Mouse (Mus musculus): ENCODE results near the gene Phf21a. TPM values are rescaled to one million over a fixed set of nuclear protein-coding genes. Genes with fewer than 3 reads are reported as not detected.

Gene Phf21a
- polyA plus RNA-seq, 1 experiment: 52.8 TPM

GRCm38 (mm10) chr2:92354224-92354623 is 261.3 kb downstream of the Phf21a start:
- 74% methylated on average over 6 of the region's 6 CpGs for WGBS
- Histone ChIP-seq H3K27ac (ENCODE audit: control insufficient read depth, insufficient read depth, low read depth, low read length, poor library complexity) (no peak overlapping the region), H3K4me1 (ENCODE audit: control insufficient read depth, insufficient read depth, low read length) (no peaks in the 10 kb centered on the region), H3K4me3 (replicated peaks; ENCODE audit: control insufficient read depth, low read depth, low read length) (no peak overlapping the region)
- TF ChIP-seq POLR2A (IDR thresholded peaks at IDR 0.05; ENCODE audit: borderline replicate concordance, control insufficient read depth, low read depth, low read length) (no peak), CTCF (IDR thresholded peaks at IDR 0.05; ENCODE audit: control insufficient read depth, insufficient read depth, low read length) (no peak)

GRCm38 (mm10) chr2:92359301-92359700 is 266.4 kb downstream of the Phf21a start:
- WGBS: 83% methylated on average over 2 of the region's 2 CpGs
- no peak overlapping the region for H3K4me3 ChIP-seq (replicated peaks; ENCODE audit: control insufficient read depth, low read depth, low read length)
- TF ChIP-seq CTCF (IDR thresholded peaks at IDR 0.05; ENCODE audit: control insufficient read depth, insufficient read depth, low read length): no peak
- TF ChIP-seq POLR2A (IDR thresholded peaks at IDR 0.05; ENCODE audit: borderline replicate concordance, control insufficient read depth, low read depth, low read length): no peak
- H3K27ac ChIP-seq (ENCODE audit: control insufficient read depth, insufficient read depth, low read depth, low read length, poor library complexity): no peak overlapping the region
- H3K4me1 ChIP-seq (ENCODE audit: control insufficient read depth, insufficient read depth, low read length): no peaks in the 10 kb centered on the region

GRCm38 (mm10) chr2:92360186-92360823 is 267.4 kb downstream of the Phf21a start:
- TF ChIP-seq POLR2A (IDR thresholded peaks at IDR 0.05; ENCODE audit: borderline replicate concordance, control insufficient read depth, low read depth, low read length): no peak
- TF ChIP-seq CTCF (IDR thresholded peaks at IDR 0.05; ENCODE audit: control insufficient read depth, insufficient read depth, low read length): no peak
- Histone ChIP-seq H3K4me3 (replicated peaks; ENCODE audit: control insufficient read depth, low read depth, low read length) (no peak overlapping the region), H3K4me1 (ENCODE audit: control insufficient read depth, insufficient read depth, low read length) (no peaks in the 10 kb centered on the region), H3K27ac (ENCODE audit: control insufficient read depth, insufficient read depth, low read depth, low read length, poor library complexity) (no peak overlapping the region)
- WGBS: 86% methylated on average over 25 of the region's 25 CpGs

GRCm38 (mm10) chr2:92360893-92361292 is 268.0 kb downstream of the Phf21a start:
- no peak overlapping the region for H3K4me3 ChIP-seq (replicated peaks; ENCODE audit: control insufficient read depth, low read depth, low read length)
- no peaks in the 10 kb centered on the region for H3K4me1 ChIP-seq (ENCODE audit: control insufficient read depth, insufficient read depth, low read length)
- WGBS: 62% methylated on average over 12 of the region's 12 CpGs
- H3K27ac ChIP-seq (ENCODE audit: control insufficient read depth, insufficient read depth, low read depth, low read length, poor library complexity): no peak overlapping the region
- TF ChIP-seq CTCF (IDR thresholded peaks at IDR 0.05; ENCODE audit: control insufficient read depth, insufficient read depth, low read length) (no peak), POLR2A (IDR thresholded peaks at IDR 0.05; ENCODE audit: borderline replicate concordance, control insufficient read depth, low read depth, low read length) (no peak)

- H3K4me3 ChIP-seq (replicated peaks; ENCODE audit: control insufficient read depth, low read depth, low read length): no peak overlapping the region
- no peak overlapping the region for H3K27ac ChIP-seq (ENCODE audit: control insufficient read depth, insufficient read depth, low read depth, low read length, poor library complexity)
- no peak for TF ChIP-seq POLR2A (IDR thresholded peaks at IDR 0.05; ENCODE audit: borderline replicate concordance, control insufficient read depth, low read depth, low read length)
- no peak for TF ChIP-seq CTCF (IDR thresholded peaks at IDR 0.05; ENCODE audit: control insufficient read depth, insufficient read depth, low read length)
- no peaks in the 10 kb centered on the region for H3K4me1 ChIP-seq (ENCODE audit: control insufficient read depth, insufficient read depth, low read length)
- 87% methylated on average over 8 of the region's 8 CpGs for WGBS
These were observed 268.9 kb downstream of the Phf21a start for GRCm38 (mm10) chr2:92361795-92362194.

- Histone ChIP-seq H3K27ac (ENCODE audit: control insufficient read depth, insufficient read depth, low read depth, low read length, poor library complexity) (no peak overlapping the region), H3K4me1 (ENCODE audit: control insufficient read depth, insufficient read depth, low read length) (no peaks in the 10 kb centered on the region), H3K4me3 (replicated peaks; ENCODE audit: control insufficient read depth, low read depth, low read length) (no peak overlapping the region)
- WGBS: 90% methylated on average over 6 of the region's 6 CpGs
- no peak for TF ChIP-seq CTCF (IDR thresholded peaks at IDR 0.05; ENCODE audit: control insufficient read depth, insufficient read depth, low read length)
- TF ChIP-seq POLR2A (IDR thresholded peaks at IDR 0.05; ENCODE audit: borderline replicate concordance, control insufficient read depth, low read depth, low read length): no peak
These were observed 269.8 kb downstream of the Phf21a start for GRCm38 (mm10) chr2:92362571-92363228.

- TF ChIP-seq CTCF (IDR thresholded peaks at IDR 0.05; ENCODE audit: control insufficient read depth, insufficient read depth, low read length): no peak
- TF ChIP-seq POLR2A (IDR thresholded peaks at IDR 0.05; ENCODE audit: borderline replicate concordance, control insufficient read depth, low read depth, low read length): no peak
- 88% methylated on average over 4 of the region's 4 CpGs for WGBS
- H3K27ac ChIP-seq (ENCODE audit: control insufficient read depth, insufficient read depth, low read depth, low read length, poor library complexity): no peak overlapping the region
- no peaks in the 10 kb centered on the region for H3K4me1 ChIP-seq (ENCODE audit: control insufficient read depth, insufficient read depth, low read length)
- no peak overlapping the region for H3K4me3 ChIP-seq (replicated peaks; ENCODE audit: control insufficient read depth, low read depth, low read length)
These were observed 271.2 kb downstream of the Phf21a start for GRCm38 (mm10) chr2:92364086-92364485.

- no peak overlapping the region for H3K4me3 ChIP-seq (replicated peaks; ENCODE audit: control insufficient read depth, low read depth, low read length)
- 90% methylated on average over 10 of the region's 10 CpGs for WGBS
- H3K27ac ChIP-seq (ENCODE audit: control insufficient read depth, insufficient read depth, low read depth, low read length, poor library complexity): no peak overlapping the region
- no peaks in the 10 kb centered on the region for H3K4me1 ChIP-seq (ENCODE audit: control insufficient read depth, insufficient read depth, low read length)
- TF ChIP-seq POLR2A (IDR thresholded peaks at IDR 0.05; ENCODE audit: borderline replicate concordance, control insufficient read depth, low read depth, low read length) (no peak), CTCF (IDR thresholded peaks at IDR 0.05; ENCODE audit: control insufficient read depth, insufficient read depth, low read length) (no peak)
These were observed 272.7 kb downstream of the Phf21a start for GRCm38 (mm10) chr2:92365568-92365967.

All from bone marrow, adult 2 months (tissue).